Mouse (Mus musculus): ENCODE results near the gene Trim11. TPM values are rescaled to one million over a fixed set of nuclear protein-coding genes. Genes with fewer than 3 reads are reported as not detected.

Gene Trim11
- polyA plus RNA-seq, 1 experiment from 2014 or later, result 8.8 TPM

GRCm38 (mm10) chr11:58993091-58993670, 15.3 kb downstream of the Trim11 start:
- ATAC-seq, result no peak
- Histone ChIP-seq H3K27ac (ENCODE audit: low read depth) (no peak overlapping the region), H3K4me1 (ENCODE audit: insufficient read depth) (peaks cover 19% of the 10 kb centered on the region), H3K4me3 (ENCODE audit: low read depth, low read length) (no peak overlapping the region), H3K9ac (replicated peaks) (no peak overlapping the region), H3K9me3 (ENCODE audit: low read length) (no peaks in the 10 kb centered on the region), H3K4me2 (ENCODE audit: low read depth, low read length) (no peak overlapping the region), H3K36me3 (replicated peaks; ENCODE audit: insufficient read depth, low read length) (peaks cover 30% of the 10 kb centered on the region), H3K27me3 (ENCODE audit: insufficient read depth, low read length) (peaks cover 2% of the 10 kb centered on the region; the same call in 1 of the 2 replicates)
- DNase-seq, result no peak
- TF ChIP-seq EP300 (IDR thresholded peaks at IDR 0.05; ENCODE audit: low read depth), result no peak
- WGBS (ENCODE audit: insufficient replicate concordance), result 53% methylated on average over 6 of the region's 6 CpGs

- Histone ChIP-seq H3K27me3 (ENCODE audit: insufficient read depth, low read length) (peaks cover 2% of the 10 kb centered on the region; the same call in 1 of the 2 replicates), H3K4me2 (ENCODE audit: low read depth, low read length) (peak overlapping the region; percentile 66), H3K36me3 (replicated peaks; ENCODE audit: insufficient read depth, low read length) (peaks cover 18% of the 10 kb centered on the region), H3K27ac (ENCODE audit: low read depth) (no peak overlapping the region), H3K4me3 (ENCODE audit: low read depth, low read length) (peak overlapping the region; percentile 40), H3K9ac (replicated peaks) (peak overlapping the region; percentile 41; the same call in 1 of the 2 replicates), H3K4me1 (ENCODE audit: insufficient read depth) (peaks cover 19% of the 10 kb centered on the region), H3K9me3 (ENCODE audit: low read length) (no peaks in the 10 kb centered on the region)
- TF ChIP-seq CTCF (IDR thresholded peaks at IDR 0.05; ENCODE audit: low read depth), result peak; percentile 38
- no peak for TF ChIP-seq EP300 (IDR thresholded peaks at IDR 0.05; ENCODE audit: low read depth)
- WGBS (ENCODE audit: insufficient replicate concordance), result 2% methylated on average over 35 of the region's 35 CpGs
- peak; percentile 76 for DNase-seq
- ATAC-seq, result peak; percentile 59
These were observed 16.5 kb downstream of the Trim11 start for GRCm38 (mm10) chr11:58994337-58994826.

GRCm38 (mm10) chr11:58995061-58995806, 17.3 kb downstream of the Trim11 start:
- Histone ChIP-seq H3K9me3 (ENCODE audit: low read length) (no peaks in the 10 kb centered on the region), H3K27me3 (ENCODE audit: insufficient read depth, low read length) (peaks cover 2% of the 10 kb centered on the region; the same call in 1 of the 2 replicates), H3K9ac (replicated peaks) (no peak overlapping the region), H3K4me3 (ENCODE audit: low read depth, low read length) (no peak overlapping the region), H3K36me3 (replicated peaks; ENCODE audit: insufficient read depth, low read length) (peaks cover 10% of the 10 kb centered on the region), H3K4me2 (ENCODE audit: low read depth, low read length) (0 out of 2 replicates have a peak overlapping the region, but pooled peaks have one; percentile 26), H3K27ac (ENCODE audit: low read depth) (no peak overlapping the region), H3K4me1 (ENCODE audit: insufficient read depth) (peaks cover 19% of the 10 kb centered on the region)
- DNase-seq (no peak), ATAC-seq (no peak)
- WGBS (ENCODE audit: insufficient replicate concordance), result 61% methylated on average over 9 of the region's 9 CpGs
- TF ChIP-seq EP300 (IDR thresholded peaks at IDR 0.05; ENCODE audit: low read depth) (no peak), CTCF (IDR thresholded peaks at IDR 0.05; ENCODE audit: low read depth) (no peak)

GRCm38 (mm10) chr11:58995807-58996370, 18.0 kb downstream of the Trim11 start:
- no peak for ATAC-seq
- no peaks in the 10 kb centered on the region for H3K9me3 ChIP-seq (ENCODE audit: low read length)
- peaks cover 3% of the 10 kb centered on the region; the same call in 1 of the 2 replicates for H3K36me3 ChIP-seq (replicated peaks; ENCODE audit: insufficient read depth, low read length)
- peaks cover 2% of the 10 kb centered on the region; the same call in 1 of the 2 replicates for H3K27me3 ChIP-seq (ENCODE audit: insufficient read depth, low read length)
- no peak for DNase-seq
- no peak overlapping the region for H3K9ac ChIP-seq (replicated peaks)
- no peak overlapping the region for H3K4me3 ChIP-seq (ENCODE audit: low read depth, low read length)
- H3K27ac ChIP-seq (ENCODE audit: low read depth), result no peak overlapping the region
- H3K4me1 ChIP-seq (ENCODE audit: insufficient read depth), result peaks cover 19% of the 10 kb centered on the region
- H3K4me2 ChIP-seq (ENCODE audit: low read depth, low read length), result peak overlapping the region; percentile 26; the same call in 1 of the 2 replicates
- WGBS (ENCODE audit: insufficient replicate concordance), result 16% methylated on average over 12 of the region's 12 CpGs
- TF ChIP-seq EP300 (IDR thresholded peaks at IDR 0.05; ENCODE audit: low read depth), result no peak
- TF ChIP-seq CTCF (IDR thresholded peaks at IDR 0.05; ENCODE audit: low read depth), result peak; percentile 43

GRCm38 (mm10) chr11:58997541-58997940, 19.6 kb downstream of the Trim11 start:
- Histone ChIP-seq H3K4me2 (ENCODE audit: low read depth, low read length) (no peak overlapping the region), H3K4me3 (ENCODE audit: low read depth, low read length) (no peak overlapping the region), H3K4me1 (ENCODE audit: insufficient read depth) (peaks cover 19% of the 10 kb centered on the region), H3K27me3 (ENCODE audit: insufficient read depth, low read length) (peaks cover 2% of the 10 kb centered on the region; the same call in 1 of the 2 replicates), H3K9ac (replicated peaks) (no peak overlapping the region), H3K36me3 (replicated peaks; ENCODE audit: insufficient read depth, low read length) (no peaks in the 10 kb centered on the region), H3K9me3 (ENCODE audit: low read length) (no peaks in the 10 kb centered on the region), H3K27ac (ENCODE audit: low read depth) (no peak overlapping the region)
- TF ChIP-seq EP300 (IDR thresholded peaks at IDR 0.05; ENCODE audit: low read depth), result no peak
- TF ChIP-seq CTCF (IDR thresholded peaks at IDR 0.05; ENCODE audit: low read depth), result no peak
- 60% methylated on average over 5 of the region's 5 CpGs for WGBS (ENCODE audit: insufficient replicate concordance)
- ATAC-seq, result no peak
- no peak for DNase-seq

GRCm38 (mm10) chr11:58999158-58999557, 21.3 kb downstream of the Trim11 start:
- Histone ChIP-seq H3K4me1 (ENCODE audit: insufficient read depth) (peaks cover 18% of the 10 kb centered on the region), H3K27ac (ENCODE audit: low read depth) (no peak overlapping the region), H3K4me2 (ENCODE audit: low read depth, low read length) (no peak overlapping the region), H3K9me3 (ENCODE audit: low read length) (no peaks in the 10 kb centered on the region), H3K9ac (replicated peaks) (no peak overlapping the region), H3K36me3 (replicated peaks; ENCODE audit: insufficient read depth, low read length) (no peaks in the 10 kb centered on the region), H3K4me3 (ENCODE audit: low read depth, low read length) (no peak overlapping the region), H3K27me3 (ENCODE audit: insufficient read depth, low read length) (no peaks in the 10 kb centered on the region; the same call in 1 of the 2 replicates)
- TF ChIP-seq CTCF (IDR thresholded peaks at IDR 0.05; ENCODE audit: low read depth) (no peak), EP300 (IDR thresholded peaks at IDR 0.05; ENCODE audit: low read depth) (no peak)
- ATAC-seq (no peak), DNase-seq (no peak)
- 29% methylated on average over 11 of the region's 11 CpGs for WGBS (ENCODE audit: insufficient replicate concordance)
